Mouse (Mus musculus) small intestine, adult 2 months (tissue): ENCODE measurements around the gene Kat14.

Experiments
- CTCF ChIP-seq: fragments of 200-500 bp; IDR thresholded peaks from 2 replicates; pipeline ENCODE4 v1.5.1; 2012; ENCODE audit warnings: low read depth, mild to moderate bottlenecking, control low read depth, inconsistent platforms, low read length, moderate library complexity, mixed read lengths; ENCODE audit not compliant: insufficient replicate concordance, insufficient read length; ENCODE audit errors: extremely low read depth
- POLR2A ChIP-seq: fragments of 200-500 bp; IDR thresholded peaks from 2 replicates; pipeline ENCODE4 v1.6.1; 2012; ENCODE audit warnings: low read depth, mild to moderate bottlenecking, control low read depth, inconsistent platforms, low read length, moderate library complexity

- no peak for TF ChIP-seq POLR2A
- TF ChIP-seq CTCF, result no peak
Measured at GRCm38 (mm10) chr2:144439191-144439700, 70.5 kb downstream of the Kat14 start.
